Mouse (Mus musculus): ENCODE data around the gene Mansc1. TPM values are rescaled to one million over a fixed set of nuclear protein-coding genes. Genes with fewer than 3 reads are reported as not detected.
"Not testable (repeated sequence)": the region's sequence is repeated elsewhere in the genome, so short reads cannot be mapped to it uniquely, and the experiment has no call there.

The Mansc1 gene
- total RNA-seq (2021), result 10 to 100 TPM in 1 of 2 experiments, 1 to 10 TPM in 1; 8.8 to 10.0 TPM
- long read RNA-seq, experiment 1, transcript Mansc1-201 (4 exons, 2,376 nt), result major isoform, 8 of 8 reads
- long read RNA-seq, experiment 1, partial matches to known transcripts, result 0 of 8 reads
- long read RNA-seq, experiment 1, other reads (novel, unspliced or antisense), result 0 of 8 reads
- long read RNA-seq, experiment 2, partial matches to known transcripts, result 0 of 6 reads
- long read RNA-seq, experiment 2, other reads (novel, unspliced or antisense), result 2 of 6 reads

DNA sequence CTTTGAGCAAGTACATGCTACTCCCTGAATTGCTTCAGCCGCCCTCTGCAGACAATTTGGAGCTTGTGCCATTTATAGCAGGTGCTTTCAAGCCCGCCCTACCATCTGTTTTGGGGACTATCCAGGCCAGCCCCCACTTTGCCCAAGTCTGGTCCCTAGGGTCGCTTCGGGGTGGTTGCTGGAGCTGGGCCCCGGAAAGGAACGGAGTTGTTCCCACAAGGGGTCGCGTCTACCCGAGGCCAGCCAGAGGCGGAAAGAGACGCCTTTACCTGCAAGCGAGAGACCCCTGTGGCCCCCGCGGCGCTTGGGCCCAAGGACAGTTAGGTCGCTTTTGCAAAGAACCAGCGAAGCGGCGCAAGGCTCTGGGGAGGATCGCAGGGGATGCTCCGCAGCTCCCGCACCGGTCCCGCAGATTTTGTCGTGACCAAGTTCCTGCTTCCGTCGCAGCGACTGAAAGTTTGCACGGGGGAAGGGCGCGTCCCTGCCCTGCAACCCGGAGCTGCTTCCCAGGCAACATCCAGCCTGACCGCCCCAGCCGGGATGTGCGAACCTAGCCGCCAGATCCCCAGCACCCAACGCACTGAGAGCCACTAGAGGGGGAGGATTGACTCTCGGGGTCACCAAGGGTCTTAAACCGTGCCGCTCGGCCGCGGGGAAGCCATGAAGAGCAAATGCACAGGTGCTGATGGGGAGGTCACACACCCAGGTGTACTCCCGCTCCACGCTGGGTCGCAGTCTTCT lies at the start of gene Mansc1:
TSS of gene Mansc1 (minus strand) at position 542 of the 741 bp plus-strand sequence.
- peak; percentile 24 to 30 for DNase-seq (ENCODE audit: low spot score in 2 of 2)

DNA sequence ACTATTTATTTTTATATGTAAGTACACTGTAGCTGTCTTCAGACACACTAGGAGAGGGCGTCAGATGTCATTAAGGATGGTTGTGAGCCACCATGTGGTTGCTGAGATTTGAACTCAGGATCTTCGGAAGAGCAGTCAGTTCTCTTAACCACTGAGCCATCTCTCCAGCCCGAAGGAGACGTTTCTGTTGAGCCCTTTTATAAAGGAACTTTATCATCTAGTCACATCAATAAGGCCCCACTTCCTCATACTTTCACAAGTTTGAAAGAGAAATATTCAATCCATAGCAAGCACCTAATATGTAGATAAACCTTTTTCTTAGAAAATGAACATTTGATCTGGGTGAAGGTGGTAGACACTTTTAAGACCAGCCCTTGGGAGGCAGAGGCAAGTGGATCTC lies 47.0 kb upstream of the Mansc1 start:
- not testable (repeated sequence) for DNase-seq (ENCODE audit: low spot score in 2 of 2)

DNA sequence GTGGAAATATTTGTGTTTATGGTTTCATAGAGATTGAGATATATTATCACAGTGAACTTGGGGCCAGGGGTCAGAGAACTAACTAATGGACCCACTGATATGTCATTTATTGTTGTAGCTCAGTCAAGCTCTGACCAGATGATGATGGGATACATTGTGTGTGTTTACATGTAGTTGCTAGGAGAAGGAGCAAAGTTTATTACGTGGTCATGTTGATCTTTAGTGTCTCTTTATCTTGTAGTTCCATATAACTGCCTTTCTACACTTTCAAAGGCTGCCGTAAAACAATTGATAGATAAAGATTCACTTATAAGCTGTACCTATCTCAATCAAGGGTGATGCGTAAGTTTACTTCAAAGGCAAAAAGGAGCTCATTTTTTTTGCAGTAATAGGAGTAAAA lies 45.7 kb upstream of the Mansc1 start:
- no peak for DNase-seq (ENCODE audit: low spot score in 2 of 2)

DNA sequence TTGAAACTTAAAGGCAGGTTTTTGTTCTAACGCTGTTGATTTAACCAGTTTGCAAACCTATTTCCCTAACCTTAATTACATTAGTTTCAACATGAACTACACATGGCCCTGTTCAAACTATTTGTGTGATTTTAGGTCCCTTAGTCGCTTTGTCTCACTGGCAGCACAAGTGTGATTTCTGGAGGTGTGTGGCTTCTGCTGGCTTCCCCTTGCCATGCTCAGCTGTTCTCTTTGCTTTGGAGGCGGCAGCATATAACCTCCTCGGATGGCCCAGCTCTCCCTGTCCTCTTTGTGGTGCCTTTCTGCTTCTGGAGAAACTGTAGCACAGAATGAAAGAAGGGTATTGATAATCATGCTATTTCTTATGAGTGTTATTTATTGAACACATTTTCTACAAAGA lies 45.2 kb upstream of the Mansc1 start:
- DNase-seq (ENCODE audit: low spot score in 2 of 2), result no peak

GRCm38 (mm10) chr6:134673712-134674111 lies 41.4 kb upstream of the Mansc1 start:
- not testable (repeated sequence) for DNase-seq (ENCODE audit: low spot score in 2 of 2)

DNA sequence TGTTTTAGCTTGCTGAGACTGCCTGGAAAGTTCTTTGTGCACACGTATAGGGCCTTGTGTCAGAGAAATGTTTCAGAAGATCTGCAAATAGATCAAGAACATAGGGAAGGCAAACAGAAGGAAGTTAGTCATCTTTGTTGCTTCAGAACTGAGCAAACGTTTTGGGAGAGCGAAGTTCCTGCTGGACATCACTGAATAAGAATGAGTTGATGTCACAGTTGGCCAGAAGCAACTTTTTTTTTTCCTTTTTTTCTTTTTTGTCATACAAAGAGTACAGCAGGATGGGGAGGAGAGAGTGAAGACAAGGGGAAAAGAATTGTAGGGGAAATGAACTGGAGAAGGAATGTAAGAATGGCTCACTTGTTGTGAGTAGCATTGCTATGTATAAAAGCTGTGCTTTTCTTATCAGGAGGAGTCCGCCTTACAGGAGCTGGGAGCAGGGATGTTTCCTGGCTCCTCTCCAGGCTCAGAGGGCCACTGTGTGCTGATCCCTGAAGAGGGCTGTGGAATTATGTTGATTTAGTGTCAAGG lies 38.7 kb upstream of the Mansc1 start:
- no peak for DNase-seq (ENCODE audit: low spot score in 2 of 2)

DNA sequence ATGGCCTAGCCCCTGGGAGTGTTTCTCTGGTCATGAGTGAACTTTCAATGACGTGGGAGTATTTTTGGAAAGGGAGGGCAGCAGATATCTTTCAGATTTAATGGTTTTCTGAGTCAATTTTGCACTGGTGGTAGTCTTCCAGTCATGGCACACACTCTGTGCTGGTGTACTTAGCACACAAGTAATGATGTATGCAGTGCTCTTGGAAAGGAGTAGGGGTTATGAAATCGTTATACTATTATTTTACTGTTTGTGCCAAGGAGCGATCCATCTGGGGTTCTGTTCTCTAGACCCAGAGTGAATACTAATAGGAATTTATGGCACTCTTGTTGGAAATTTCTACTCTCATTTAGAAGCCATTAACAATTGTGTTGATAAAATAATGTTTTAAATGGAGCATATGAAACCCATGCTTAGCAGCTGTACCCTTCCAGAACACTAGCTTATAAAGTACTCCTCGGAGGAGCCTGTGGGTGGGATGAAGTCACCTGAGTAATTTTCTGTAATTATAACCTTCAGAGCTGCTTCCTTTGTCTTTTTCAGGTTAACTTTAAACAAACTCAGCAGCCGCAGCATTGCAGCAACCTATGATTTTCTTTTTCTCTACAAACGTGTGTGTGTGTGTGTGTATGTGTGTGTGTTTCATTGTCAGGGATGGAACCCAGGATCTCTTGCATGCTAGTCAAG lies 37.0 kb upstream of the Mansc1 start:
- no peak for DNase-seq (ENCODE audit: low spot score in 2 of 2)

GRCm38 (mm10) chr6:134668519-134668918 lies 36.2 kb upstream of the Mansc1 start:
- DNase-seq (ENCODE audit: low spot score in 2 of 2), result no peak

- no peak for DNase-seq (ENCODE audit: low spot score in 2 of 2)
Observed at GRCm38 (mm10) chr6:134665817-134666216, 33.5 kb upstream of the Mansc1 start.

- no peak for DNase-seq (ENCODE audit: low spot score in 2 of 2)
Observed at GRCm38 (mm10) chr6:134664573-134664972, 32.3 kb upstream of the Mansc1 start.

- no peak for DNase-seq (ENCODE audit: low spot score in 2 of 2)
Observed at GRCm38 (mm10) chr6:134660714-134661406, 28.6 kb upstream of the Mansc1 start.

DNA sequence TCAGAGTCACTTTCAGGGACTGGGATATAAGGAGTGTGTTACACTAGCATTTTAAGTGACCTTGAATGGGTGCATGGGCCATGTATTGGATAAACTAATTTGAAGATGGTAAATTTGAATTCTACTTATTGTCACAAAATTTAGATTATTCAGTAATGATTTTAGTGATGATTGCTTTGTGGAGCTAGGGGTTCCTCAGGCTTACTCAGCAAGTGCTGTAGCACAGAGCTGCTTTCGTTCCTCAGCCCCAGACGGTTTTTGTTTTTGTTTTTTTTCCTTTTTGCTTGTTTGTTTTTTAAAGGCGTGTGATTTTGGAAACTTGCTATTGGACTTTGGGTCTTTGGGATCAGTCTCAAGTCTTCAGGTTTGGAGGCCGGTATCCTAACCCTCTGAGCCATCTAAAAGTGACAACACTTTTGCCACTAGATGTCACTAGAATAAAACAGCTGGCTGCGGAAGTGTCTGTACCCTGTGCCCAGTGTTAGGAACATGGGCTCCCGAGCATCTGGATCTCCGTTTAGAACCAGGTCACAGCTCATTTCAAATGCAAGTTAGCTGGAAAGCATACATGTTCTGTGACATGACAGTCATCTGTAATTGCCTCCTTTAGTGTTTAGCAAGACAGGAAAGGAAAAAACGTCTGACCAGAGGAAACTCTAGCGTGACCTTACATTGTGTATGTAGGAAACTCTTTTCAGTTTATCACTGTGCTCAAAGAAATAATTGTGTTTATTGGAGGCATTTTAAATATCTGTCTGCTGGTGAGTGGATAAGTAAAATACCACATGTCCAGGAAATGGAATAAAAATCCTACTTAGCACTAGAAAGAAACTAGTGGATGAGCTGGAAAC lies 27.0 kb upstream of the Mansc1 start:
- DNase-seq (ENCODE audit: low spot score in 2 of 2), result no peak

DNA sequence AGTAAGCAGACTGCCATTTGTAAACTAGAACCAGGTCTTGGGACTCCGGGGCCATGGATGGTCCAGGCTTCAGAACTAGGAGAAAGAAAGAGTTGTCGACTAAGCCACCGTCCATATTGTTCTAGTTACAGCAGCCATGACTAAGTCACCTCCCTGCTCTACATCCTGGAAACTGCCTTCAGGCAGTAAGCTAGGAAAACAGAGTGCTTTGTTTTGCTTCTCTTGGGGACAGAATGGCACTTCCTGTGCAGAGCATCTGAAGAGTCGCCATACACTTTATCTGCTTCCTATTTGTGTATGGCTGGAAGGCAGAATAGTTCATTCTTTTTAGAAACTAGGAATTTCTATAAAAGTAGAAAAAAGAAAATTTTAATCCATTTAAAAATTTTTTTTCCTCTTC lies 24.2 kb upstream of the Mansc1 start:
- DNase-seq (ENCODE audit: low spot score in 2 of 2), result no peak

DNA sequence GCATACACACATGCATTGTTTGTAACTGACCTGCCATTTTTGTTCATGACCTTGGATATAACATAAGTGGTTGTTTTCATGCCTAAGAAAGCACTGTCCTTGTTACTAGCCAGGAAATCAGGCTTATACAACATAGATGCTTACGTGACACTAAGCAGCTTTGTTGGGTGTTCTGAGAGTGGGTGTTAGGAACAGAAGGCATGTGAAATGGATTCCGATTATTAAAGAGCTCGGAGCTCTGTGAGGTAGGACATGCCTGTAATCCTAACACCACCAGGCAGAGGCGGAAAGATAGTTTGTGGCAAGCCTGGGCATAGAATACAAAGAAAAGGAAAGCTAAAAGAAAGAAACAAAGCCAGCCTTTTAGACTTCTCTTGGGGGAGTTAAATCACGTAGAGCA lies 16.1 kb upstream of the Mansc1 start:
- no peak for DNase-seq (ENCODE audit: low spot score in 2 of 2)

GRCm38 (mm10) chr6:134647621-134648020 lies 15.3 kb upstream of the Mansc1 start:
- DNase-seq (ENCODE audit: low spot score in 2 of 2), result no peak

- DNase-seq (ENCODE audit: low spot score in 2 of 2), result no peak
Observed at GRCm38 (mm10) chr6:134646835-134647234, 14.5 kb upstream of the Mansc1 start.

- DNase-seq (ENCODE audit: low spot score in 2 of 2), result no peak
Observed at GRCm38 (mm10) chr6:134643296-134643695, 11.0 kb upstream of the Mansc1 start.

- DNase-seq (ENCODE audit: low spot score in 2 of 2), result no peak
Observed at GRCm38 (mm10) chr6:134641738-134642446, 9.6 kb upstream of the Mansc1 start.
